Comparison of ENCODE assay signal across 8 mouse cellular contexts in the genomic region with DNA sequence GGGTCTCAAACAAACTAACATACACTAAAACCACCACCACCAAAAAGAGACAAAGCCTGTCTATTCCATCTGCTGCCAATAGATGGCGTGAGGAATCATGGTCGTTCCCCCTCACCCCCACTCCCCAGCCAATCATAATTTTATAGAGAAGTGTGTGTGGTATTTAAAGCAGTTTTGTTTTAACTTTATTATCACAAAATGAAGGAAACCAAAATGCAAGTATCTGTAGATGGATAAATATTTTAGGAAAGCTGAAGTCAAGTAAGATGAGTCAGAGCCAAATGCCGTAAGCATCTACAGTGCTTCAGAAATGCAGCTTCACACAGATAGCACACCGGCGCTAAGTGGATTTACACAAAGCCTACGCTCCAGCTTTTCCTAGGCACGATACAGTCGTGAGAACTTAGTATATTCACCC.
DNase-seq lines count a peak whose midpoint lies in the region; ATAC-seq and TF ChIP-seq lines count a peak whose summit lies in the region.

No protein-coding gene starts in this region.

- no peak for TF ChIP-seq POLR2A in spleen, adult 2 months (IDR thresholded peaks at IDR 0.05; ENCODE audit: low read depth, low read length)

- no peak overlapping the region; the same call in 1 of the 2 replicates for H3K9ac ChIP-seq in forebrain, embryonic 11.5 days (ENCODE audit: low read length)

- no peaks in the 10 kb centered on the region for H3K36me3 ChIP-seq in spleen, adult 2 months (ENCODE audit: control insufficient read depth, insufficient read depth, low read length)
- no peaks in the 10 kb centered on the region for H3K36me3 ChIP-seq in forebrain, embryonic 11.5 days (ENCODE audit: control insufficient read depth, insufficient read depth, low read length)

- DNase-seq in adrenal gland, postnatal 14 days: peak; percentile 18
- DNase-seq in adrenal gland, postnatal 25 days: no peak
- DNase-seq in spleen, adult 2 months (ENCODE audit: low read depth in 1 of 2, low spot score in 2 of 2): peak; percentile 7 to 12
- DNase-seq in spleen, postnatal 36 days (ENCODE audit: low spot score in 2 of 2): no peak
- no peak for DNase-seq in forebrain, embryonic 11.5 days (ENCODE audit: low spot score)
- peak; percentile 55 to 71 for DNase-seq in left cerebral cortex, postnatal 14 days (ENCODE audit: low spot score in 2 of 2)
- peak; percentile 65 to 69 for DNase-seq in right cerebral cortex, postnatal 10 days (ENCODE audit: low spot score in 2 of 2)
- DNase-seq in adipocyte (ENCODE audit: low spot score): no peak

- intact Hi-C loops in left cerebral cortex, postnatal 14 days (cut with DNase I): loop anchor here (2.0 to 5.0 kb wide), 5 partner anchors 35 to 125 kb away; a partner anchor contains a TSS

- H3K27me3 ChIP-seq in spleen, adult 2 months (ENCODE audit: control insufficient read depth, insufficient read depth, low read length): no peaks in the 10 kb centered on the region
- H3K27me3 ChIP-seq in forebrain, embryonic 11.5 days (ENCODE audit: control insufficient read depth, insufficient read depth, low read length): peaks cover 3% of the 10 kb centered on the region; the same call in 1 of the 2 replicates

- ATAC-seq in forebrain, embryonic 11.5 days (replicated peaks; ENCODE audit: low FRiP score): no peak

- peak overlapping the region; percentile 55; the same call in 1 of the 2 replicates for H3K4me2 ChIP-seq in forebrain, embryonic 11.5 days (ENCODE audit: low read depth, low read length, severe bottlenecking)

- no peaks in the 10 kb centered on the region for H3K9me3 ChIP-seq in forebrain, embryonic 11.5 days (ENCODE audit: control insufficient read depth, low read length)

- TF ChIP-seq CTCF in spleen, adult 2 months (IDR thresholded peaks at IDR 0.05; ENCODE audit: extremely low read depth, insufficient read depth, insufficient read length, insufficient replicate concordance): no peak; the same call in 1 of the 2 replicates

- H3K27ac ChIP-seq in spleen, adult 2 months (ENCODE audit: insufficient read depth, low read length): no peak overlapping the region
- H3K27ac ChIP-seq in forebrain, embryonic 11.5 days (ENCODE audit: low read depth, low read length): no peak overlapping the region

- WGBS in spleen, adult 2 months: 37% methylated on average over 8 of the region's 8 CpGs
- WGBS in forebrain, embryonic 11.5 days: 22% methylated on average over 8 of the region's 8 CpGs

- H3K4me1 ChIP-seq in spleen, adult 2 months (ENCODE audit: control insufficient read depth, insufficient read depth, insufficient read length): no peaks in the 10 kb centered on the region
- peaks cover 7% of the 10 kb centered on the region; the same call in 1 of the 2 replicates for H3K4me1 ChIP-seq in forebrain, embryonic 11.5 days (replicated peaks; ENCODE audit: control insufficient read depth, insufficient read depth, low read length)

- H3K4me3 ChIP-seq in spleen, adult 2 months (ENCODE audit: extremely low read depth, insufficient read depth, insufficient read length): no peak overlapping the region
- no peak overlapping the region for H3K4me3 ChIP-seq in forebrain, embryonic 11.5 days (ENCODE audit: low read depth, low read length)

Comparison
In these comparisons a context has a peak if more than half of its experiments do, and no peak if none do; other contexts are left out.
1. DNase-seq: peak in adrenal gland, postnatal 14 days (single experiment), spleen, adult 2 months (2 of 2), left cerebral cortex, postnatal 14 days (2 of 2) and right cerebral cortex, postnatal 10 days (2 of 2); none in adrenal gland, postnatal 25 days (single experiment), spleen, postnatal 36 days (0 of 2), forebrain, embryonic 11.5 days (single experiment) and adipocyte (single experiment).